ENCODE assay signal across 15 mouse cellular contexts in genomic region chrX:13659201-13659890, GRCm38 (mm10). TPM values are rescaled to one million over a fixed set of nuclear protein-coding genes. Genes with fewer than 3 reads are reported as not detected.
"Had no signal": no experiment of that assay in that cellular context is flagged by ENCODE, and none has a peak within 500 bp of the region (broad histone marks: within the 10 kb centered on the region; RNA-seq: fewer than 3 reads in every experiment).

No protein-coding gene starts in this region.

- DNase-seq: kidney, adult 18-20 months; kidney, postnatal 36 days; liver; lung, adult 2 months; lung, postnatal 36 days; midbrain, embryonic 14.5 days; retina, postnatal 1 day; right cerebral cortex, postnatal 4 days; thymus, adult 2 months; thymus, postnatal 25 days had no signal

- ATAC-seq: intestine, embryonic 15.5 days; lung, postnatal 0 days had no signal

RNA-seq across cellular contexts. Expression of gene Gpr82, which starts 1.8 kb away (rescaled TPM):
- total RNA-seq: layer of hippocampus, postnatal 10 days; left cerebral cortex, postnatal 36 days; megakaryocyte, adult 5-6 weeks had no signal
